Mouse (Mus musculus): Measurements from ENCODE around the gene Mon2. TPM values are rescaled to one million over a fixed set of nuclear protein-coding genes. Genes with fewer than 3 reads are reported as not detected.

Gene Mon2
- polyA plus RNA-seq (2015; fragmentation: Nextera tagmentation; extraction: Ambion mirVana) = 24.0 and 26.1 TPM in 2 replicates

DNA sequence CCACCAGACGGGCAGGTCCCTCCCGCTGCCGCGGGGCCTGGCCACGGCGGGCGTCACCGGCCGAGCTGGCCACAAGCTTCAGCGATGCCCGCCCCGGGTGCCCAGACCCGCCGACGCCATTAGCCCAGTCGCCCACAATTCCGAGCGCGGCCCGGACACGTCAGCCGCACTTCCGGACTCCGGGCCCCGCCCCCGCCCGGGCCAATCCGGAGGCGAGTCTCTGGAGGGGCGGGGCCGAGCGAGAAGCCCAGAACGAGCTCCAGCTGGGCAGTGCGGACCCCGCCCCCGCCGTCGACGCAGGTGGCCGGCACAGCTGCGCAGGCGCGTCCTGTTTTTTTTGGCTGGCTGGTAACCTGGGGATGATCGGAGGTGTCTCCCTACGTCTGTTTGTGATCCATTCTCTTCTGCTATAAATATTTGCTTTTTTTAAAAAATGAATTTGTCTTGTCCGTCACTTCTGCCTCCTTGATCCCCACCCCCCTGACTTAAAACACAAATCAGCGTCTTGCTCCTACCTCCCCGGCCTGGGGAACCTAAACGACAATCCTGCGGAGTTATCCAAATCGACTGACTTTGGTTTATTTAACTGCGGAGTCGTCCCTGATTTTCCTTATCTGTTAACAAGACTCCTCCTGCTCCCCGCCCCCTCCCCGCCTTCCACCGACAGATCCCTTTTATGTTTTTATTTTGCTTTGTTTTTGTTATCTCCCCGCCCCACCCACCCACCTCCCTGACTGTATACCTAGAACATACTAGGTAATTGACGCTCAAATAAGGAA lies at the start of gene Mon2:
TSS of gene Mon2 (minus strand) at position 261 of the 779 bp plus-strand sequence.
- Histone ChIP-seq H3K4me2 (peak within 1 kb of the TSS; percentile 73), H3K27ac (replicated peaks) (peak within 1 kb of the TSS; percentile 82), H3K4me3 (peak within 1 kb of the TSS; percentile 54), H3K9ac (peak within 1 kb of the TSS; percentile 65), H3K4me1 (replicated peaks) (peaks cover 18% of the 10 kb centered on the region), H3K9me3 (no peaks in the 10 kb centered on the region), H3K27me3 (no peaks in the 10 kb centered on the region), H3K36me3 (peaks cover 7% of the 10 kb centered on the region; the same call in 1 of the 2 replicates)
- WGBS = under 1% methylated on average over 33 of the region's 58 CpGs
- ATAC-seq (ENCODE audit: low FRiP score, low read depth) = peak; percentile 99

- Histone ChIP-seq H3K9me3 (no peaks in the 10 kb centered on the region), H3K27ac (replicated peaks) (no peak overlapping the region), H3K27me3 (no peaks in the 10 kb centered on the region), H3K9ac (no peak overlapping the region), H3K4me1 (replicated peaks) (no peaks in the 10 kb centered on the region), H3K36me3 (peaks cover 80% of the 10 kb centered on the region), H3K4me3 (no peak overlapping the region), H3K4me2 (no peak overlapping the region)
- no peak for ATAC-seq (ENCODE audit: low FRiP score, low read depth)
- 95% methylated on average over 14 of the region's 14 CpGs for WGBS
Measured at GRCm38 (mm10) chr10:123120666-123121392, 44.5 kb upstream of the Mon2 start.

DNA sequence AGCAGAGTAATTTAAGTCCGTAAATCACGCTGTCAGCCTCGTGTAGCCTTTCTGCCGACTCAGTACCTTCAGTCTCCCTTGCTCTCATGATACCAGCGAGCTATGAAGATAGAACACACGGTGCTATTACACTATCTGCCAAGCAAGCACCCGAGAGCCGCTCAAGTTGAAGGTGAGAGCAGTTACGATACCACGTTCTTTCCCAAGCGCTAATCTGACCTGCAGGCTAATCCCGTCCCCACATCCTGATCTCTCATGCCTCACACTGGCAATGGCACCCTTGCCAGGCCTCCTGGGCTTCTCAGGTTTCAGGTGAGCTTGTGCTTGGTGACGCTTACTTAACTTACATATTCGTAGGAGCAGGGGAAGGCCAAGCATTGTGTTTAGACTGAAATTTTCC lies 40.6 kb upstream of the Mon2 start:
- 82% methylated on average over 14 of the region's 14 CpGs for WGBS
- H3K27ac ChIP-seq (replicated peaks) = no peak overlapping the region
- H3K9me3 ChIP-seq = no peaks in the 10 kb centered on the region
- no peak overlapping the region for H3K4me3 ChIP-seq
- H3K4me1 ChIP-seq (replicated peaks) = no peaks in the 10 kb centered on the region
- H3K9ac ChIP-seq = no peak overlapping the region
- no peak overlapping the region for H3K4me2 ChIP-seq
- ATAC-seq (ENCODE audit: low FRiP score, low read depth) = no peak
- H3K36me3 ChIP-seq = peaks cover 68% of the 10 kb centered on the region
- H3K27me3 ChIP-seq = no peaks in the 10 kb centered on the region

GRCm38 (mm10) chr10:123113466-123113865 lies 37.2 kb upstream of the Mon2 start:
- Histone ChIP-seq H3K27me3 (no peaks in the 10 kb centered on the region), H3K9me3 (no peaks in the 10 kb centered on the region), H3K4me2 (no peak overlapping the region), H3K4me1 (replicated peaks) (no peaks in the 10 kb centered on the region), H3K4me3 (no peak overlapping the region), H3K36me3 (peaks cover 45% of the 10 kb centered on the region), H3K27ac (replicated peaks) (no peak overlapping the region), H3K9ac (no peak overlapping the region)
- 91% methylated on average over 8 of the region's 8 CpGs for WGBS
- no peak for ATAC-seq (ENCODE audit: low FRiP score, low read depth)

- Histone ChIP-seq H3K27ac (replicated peaks) (no peak overlapping the region), H3K4me3 (no peak overlapping the region), H3K9ac (no peak overlapping the region), H3K36me3 (peaks cover 39% of the 10 kb centered on the region), H3K27me3 (no peaks in the 10 kb centered on the region), H3K4me2 (no peak overlapping the region), H3K4me1 (replicated peaks) (no peaks in the 10 kb centered on the region), H3K9me3 (no peaks in the 10 kb centered on the region)
- no peak for ATAC-seq (ENCODE audit: low FRiP score, low read depth)
- 92% methylated on average over 9 of the region's 9 CpGs for WGBS
Measured at GRCm38 (mm10) chr10:123112787-123113168, 36.5 kb upstream of the Mon2 start.

DNA sequence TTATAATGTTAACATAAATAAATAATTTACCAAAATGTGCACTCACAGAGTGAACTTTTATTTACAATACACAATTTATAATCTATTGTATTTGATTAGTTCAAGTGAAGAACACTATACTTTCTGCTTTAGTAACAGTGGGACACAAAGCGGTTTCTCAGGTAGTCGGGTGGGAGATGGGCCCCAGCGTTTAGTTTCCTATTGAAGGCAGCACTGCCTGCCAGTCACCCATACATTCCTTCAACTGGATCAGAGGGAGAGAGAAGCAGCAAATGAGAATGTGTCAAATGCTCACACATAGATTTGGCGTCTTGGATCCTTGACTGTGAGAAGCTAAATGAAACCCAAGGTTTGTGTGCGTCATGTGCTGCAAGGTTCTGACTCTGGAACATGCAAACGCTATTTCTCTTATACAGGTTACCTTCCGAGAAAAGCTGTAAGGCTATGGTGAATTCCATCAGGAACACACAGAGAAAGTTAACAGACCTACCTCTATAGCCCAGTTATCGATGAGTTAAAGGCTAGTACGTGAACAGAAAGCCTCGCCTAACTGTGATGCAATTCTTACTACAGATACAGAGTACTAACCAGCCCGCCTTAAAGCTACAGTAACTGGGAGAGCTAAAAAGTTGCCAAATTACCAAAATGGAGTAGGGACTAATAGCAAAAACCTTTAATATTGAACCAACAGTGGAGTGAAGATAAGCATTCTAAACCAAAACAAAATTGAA lies 35.9 kb upstream of the Mon2 start:
- H3K9ac ChIP-seq = no peak overlapping the region
- no peak overlapping the region for H3K27ac ChIP-seq (replicated peaks)
- no peaks in the 10 kb centered on the region for H3K9me3 ChIP-seq
- peaks cover 34% of the 10 kb centered on the region for H3K36me3 ChIP-seq
- H3K4me3 ChIP-seq = no peak overlapping the region
- ATAC-seq (ENCODE audit: low FRiP score, low read depth) = no peak
- WGBS = 93% methylated on average over 11 of the region's 11 CpGs
- H3K4me1 ChIP-seq (replicated peaks) = no peaks in the 10 kb centered on the region
- no peaks in the 10 kb centered on the region for H3K27me3 ChIP-seq
- H3K4me2 ChIP-seq = no peak overlapping the region

- 72% methylated on average over 11 of the region's 11 CpGs for WGBS
- H3K4me2 ChIP-seq = no peak overlapping the region
- H3K9me3 ChIP-seq = no peaks in the 10 kb centered on the region
- peaks cover 20% of the 10 kb centered on the region for H3K36me3 ChIP-seq
- no peaks in the 10 kb centered on the region for H3K27me3 ChIP-seq
- H3K4me1 ChIP-seq (replicated peaks) = no peaks in the 10 kb centered on the region
- H3K4me3 ChIP-seq = no peak overlapping the region
- H3K9ac ChIP-seq = no peak overlapping the region
- no peak for ATAC-seq (ENCODE audit: low FRiP score, low read depth)
- H3K27ac ChIP-seq (replicated peaks) = no peak overlapping the region
Measured at GRCm38 (mm10) chr10:123110548-123110947, 34.2 kb upstream of the Mon2 start.

DNA sequence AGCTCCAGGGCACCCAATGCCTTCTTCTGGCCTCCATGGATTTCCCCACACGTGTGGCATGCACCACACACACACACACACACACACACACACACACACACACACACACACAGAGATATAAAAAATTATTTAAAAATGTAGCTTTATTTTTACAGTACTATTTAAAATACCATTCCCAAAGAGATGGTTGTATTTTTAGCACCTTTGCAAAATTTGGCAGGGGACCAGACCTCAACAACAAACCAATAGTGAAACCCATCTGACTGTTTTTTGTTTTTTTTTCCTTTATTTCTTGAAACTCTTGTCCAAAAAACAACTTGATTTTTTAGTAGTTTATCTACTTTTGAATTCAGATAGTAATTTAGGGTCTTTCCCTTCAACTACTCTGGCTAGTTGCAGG lies 32.2 kb upstream of the Mon2 start:
- no peak overlapping the region for H3K4me2 ChIP-seq
- no peaks in the 10 kb centered on the region for H3K4me1 ChIP-seq (replicated peaks)
- H3K9ac ChIP-seq = no peak overlapping the region
- no peaks in the 10 kb centered on the region for H3K9me3 ChIP-seq
- H3K36me3 ChIP-seq = peaks cover 6% of the 10 kb centered on the region; the same call in 1 of the 2 replicates
- H3K27me3 ChIP-seq = no peaks in the 10 kb centered on the region
- WGBS = 83% methylated on average over 1 of the region's 1 CpGs
- no peak overlapping the region for H3K27ac ChIP-seq (replicated peaks)
- ATAC-seq (ENCODE audit: low FRiP score, low read depth) = no peak
- no peak overlapping the region for H3K4me3 ChIP-seq

- Histone ChIP-seq H3K4me2 (no peak overlapping the region), H3K27me3 (no peaks in the 10 kb centered on the region), H3K4me1 (replicated peaks) (no peaks in the 10 kb centered on the region), H3K4me3 (no peak overlapping the region), H3K9ac (no peak overlapping the region), H3K36me3 (peaks cover 6% of the 10 kb centered on the region; the same call in 1 of the 2 replicates), H3K27ac (replicated peaks) (no peak overlapping the region), H3K9me3 (no peaks in the 10 kb centered on the region)
- WGBS = 89% methylated on average over 5 of the region's 5 CpGs
- no peak for ATAC-seq (ENCODE audit: low FRiP score, low read depth)
Measured at GRCm38 (mm10) chr10:123108121-123108520, 31.8 kb upstream of the Mon2 start.

DNA sequence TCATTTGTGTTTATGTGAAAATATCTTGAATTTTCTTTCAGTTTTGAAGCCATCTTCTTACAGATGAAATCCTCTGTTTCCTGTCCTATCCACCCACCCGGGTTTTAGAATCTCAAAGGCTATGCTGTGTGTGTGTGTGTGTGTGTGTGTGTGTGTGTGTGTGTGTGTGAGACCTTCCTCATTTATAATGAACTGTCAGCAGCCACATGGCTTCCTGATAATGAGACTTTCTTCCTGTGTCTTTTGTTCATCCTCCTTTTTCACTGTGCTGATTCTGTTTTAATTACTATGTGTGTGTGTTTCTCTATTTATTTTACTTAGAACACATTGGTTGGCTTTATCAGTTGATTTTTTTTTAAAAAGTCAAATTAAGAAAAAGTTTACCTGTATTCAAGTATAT lies 25.0 kb upstream of the Mon2 start:
- ATAC-seq (ENCODE audit: low FRiP score, low read depth) = no peak
- WGBS = 90% methylated on average over 1 of the region's 1 CpGs

GRCm38 (mm10) chr10:123100584-123100983 lies 24.3 kb upstream of the Mon2 start:
- H3K4me3 ChIP-seq = no peak overlapping the region
- no peak overlapping the region for H3K9ac ChIP-seq
- H3K4me1 ChIP-seq (replicated peaks) = no peaks in the 10 kb centered on the region
- no peaks in the 10 kb centered on the region for H3K27me3 ChIP-seq
- no peaks in the 10 kb centered on the region for H3K9me3 ChIP-seq
- no peaks in the 10 kb centered on the region for H3K36me3 ChIP-seq
- 85% methylated on average over 2 of the region's 2 CpGs for WGBS
- no peak overlapping the region for H3K27ac ChIP-seq (replicated peaks)
- no peak for ATAC-seq (ENCODE audit: low FRiP score, low read depth)
- H3K4me2 ChIP-seq = no peak overlapping the region

More for the DNA sequence above, 25.0 kb upstream of the Mon2 start:
- Histone ChIP-seq H3K9ac (no peak overlapping the region), H3K27ac (replicated peaks) (no peak overlapping the region), H3K4me1 (replicated peaks) (no peaks in the 10 kb centered on the region), H3K4me2 (no peak overlapping the region), H3K9me3 (no peaks in the 10 kb centered on the region), H3K27me3 (no peaks in the 10 kb centered on the region), H3K4me3 (no peak overlapping the region), H3K36me3 (no peaks in the 10 kb centered on the region)

GRCm38 (mm10) chr10:123094504-123094903 lies 18.2 kb upstream of the Mon2 start:
- Histone ChIP-seq H3K9me3 (no peaks in the 10 kb centered on the region), H3K36me3 (no peaks in the 10 kb centered on the region), H3K4me1 (replicated peaks) (no peaks in the 10 kb centered on the region), H3K27me3 (no peaks in the 10 kb centered on the region), H3K9ac (no peak overlapping the region), H3K4me2 (no peak overlapping the region), H3K4me3 (no peak overlapping the region), H3K27ac (replicated peaks) (no peak overlapping the region)
- ATAC-seq (ENCODE audit: low FRiP score, low read depth) = no peak
- 81% methylated on average over 7 of the region's 7 CpGs for WGBS
